Mouse (Mus musculus): ENCODE data around the gene Car5a. TPM values are rescaled to one million over a fixed set of nuclear protein-coding genes. Genes with fewer than 3 reads are reported as not detected.

The Car5a gene
- polyA plus RNA-seq, 1 experiment: not detected

DNA sequence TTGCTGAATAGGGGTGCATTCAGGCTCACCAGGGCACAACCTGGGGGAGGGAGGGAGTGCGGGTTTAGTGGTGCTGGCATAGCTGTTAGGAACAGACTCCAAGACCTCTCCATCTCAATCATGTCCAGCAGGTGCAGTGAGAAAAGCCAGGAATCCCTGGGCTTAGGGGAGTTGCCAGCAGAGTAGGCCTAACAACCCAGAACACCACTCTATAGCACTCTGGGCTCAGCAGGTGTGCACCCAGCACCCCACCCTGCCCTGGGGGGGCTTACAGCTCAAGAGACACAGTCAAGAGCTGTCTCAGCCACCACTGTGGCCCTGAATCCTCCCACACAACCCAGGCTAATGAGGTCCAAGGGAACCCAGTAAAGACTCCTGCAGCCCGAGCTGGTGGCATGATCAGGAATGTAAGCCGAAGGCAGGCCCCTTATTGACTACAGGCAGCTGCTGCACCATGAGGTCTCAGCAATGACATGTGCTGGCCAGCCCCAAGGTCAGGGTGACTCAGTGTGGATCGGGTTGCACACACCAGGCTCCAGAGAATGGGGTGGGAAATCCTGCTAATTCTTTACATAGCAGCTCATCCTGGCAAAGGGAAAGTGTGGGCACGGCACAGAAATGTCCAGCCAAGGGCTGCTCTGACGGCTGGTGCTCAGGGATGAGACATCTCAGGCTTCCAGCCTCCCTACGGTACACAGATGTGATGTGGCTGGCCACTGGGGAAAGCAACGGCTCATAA is 43.0 kb downstream of the Car5a start:
- no peak overlapping the region for H3K27ac ChIP-seq (ENCODE audit: insufficient read depth, low read depth, low read length)
- H3K4me1 ChIP-seq (ENCODE audit: control insufficient read depth, insufficient read depth, low read length): peaks cover 46% of the 10 kb centered on the region
- TF ChIP-seq CTCF (IDR thresholded peaks at IDR 0.05; ENCODE audit: low read depth, low read length): no peak
- no peak for TF ChIP-seq POLR2A (IDR thresholded peaks at IDR 0.05; ENCODE audit: borderline replicate concordance, low read depth, low read length)
- H3K4me3 ChIP-seq (ENCODE audit: insufficient read depth, low read length): no peak overlapping the region

DNA sequence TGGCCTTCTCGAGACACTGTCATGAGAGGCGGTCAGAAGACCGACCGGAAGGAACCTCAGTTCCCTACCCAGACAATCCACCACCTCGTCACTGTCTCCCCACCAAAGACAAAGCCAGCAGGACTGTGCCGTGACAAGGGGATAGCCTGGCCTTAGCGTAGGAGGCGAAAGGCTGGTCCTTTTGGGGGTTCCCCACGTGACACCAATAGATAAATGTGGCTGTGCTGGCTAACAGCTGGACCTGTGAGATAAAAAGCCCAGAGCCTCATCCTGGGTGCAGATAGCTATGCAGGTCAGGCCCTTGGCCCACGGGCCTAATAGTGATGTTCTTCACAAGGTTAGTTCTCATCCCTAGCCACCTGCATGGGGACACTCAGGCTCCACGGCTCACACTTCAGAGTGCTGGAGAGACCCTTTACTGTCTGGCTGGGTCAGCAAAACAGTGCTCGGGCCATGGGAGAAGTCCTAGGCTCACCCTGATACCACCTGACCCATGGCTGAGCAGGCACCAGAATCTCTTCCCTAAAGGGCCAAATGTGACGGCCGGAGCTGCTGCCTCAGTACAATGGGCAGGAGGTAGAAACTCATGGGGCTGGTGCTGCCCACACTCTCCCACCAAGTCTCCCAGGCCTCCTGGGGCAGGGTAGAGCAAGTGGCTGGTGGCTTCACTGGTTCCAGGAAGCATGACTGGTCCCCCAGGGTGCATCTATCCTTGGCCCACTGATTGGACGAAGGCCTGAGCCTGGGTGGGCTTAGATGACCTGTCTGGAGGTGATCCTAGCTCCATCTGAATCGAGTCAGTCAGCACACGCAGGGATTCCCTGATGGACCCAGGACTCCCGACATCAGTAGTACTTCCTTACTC is 45.3 kb downstream of the Car5a start:
- no peak overlapping the region for H3K27ac ChIP-seq (ENCODE audit: insufficient read depth, low read depth, low read length)
- TF ChIP-seq POLR2A (IDR thresholded peaks at IDR 0.05; ENCODE audit: borderline replicate concordance, low read depth, low read length): no peak
- no peak for TF ChIP-seq CTCF (IDR thresholded peaks at IDR 0.05; ENCODE audit: low read depth, low read length)
- H3K4me3 ChIP-seq (ENCODE audit: insufficient read depth, low read length): no peak overlapping the region
- H3K4me1 ChIP-seq (ENCODE audit: control insufficient read depth, insufficient read depth, low read length): peaks cover 34% of the 10 kb centered on the region

DNA sequence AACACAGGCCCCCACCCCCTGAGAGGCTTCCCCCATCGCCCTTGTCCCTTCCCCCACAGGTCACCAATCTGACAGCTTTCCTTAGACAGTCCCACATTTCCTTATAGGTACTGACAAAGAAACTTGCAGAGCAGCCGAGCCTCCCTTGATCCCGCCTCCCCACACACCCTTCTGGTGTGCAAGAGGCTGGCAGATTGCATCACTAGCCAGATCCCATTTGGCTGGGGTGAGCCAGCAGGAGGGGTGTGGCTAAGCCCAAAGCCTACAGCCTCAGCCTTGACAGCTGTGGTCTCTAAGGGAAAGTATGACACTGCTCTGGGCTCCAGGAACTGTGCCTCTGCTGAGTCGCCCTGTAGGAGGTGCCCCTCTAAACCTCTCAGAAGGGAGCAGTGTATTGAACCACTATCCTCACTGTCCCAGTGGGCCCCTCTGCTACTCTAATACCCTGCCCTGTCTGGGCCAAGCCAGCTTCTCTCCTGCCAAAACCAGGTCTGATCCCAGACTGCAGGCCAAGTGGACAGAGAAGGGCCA is 46.2 kb downstream of the Car5a start:
- peaks cover 25% of the 10 kb centered on the region for H3K4me1 ChIP-seq (ENCODE audit: control insufficient read depth, insufficient read depth, low read length)
- H3K4me3 ChIP-seq (ENCODE audit: insufficient read depth, low read length): no peak overlapping the region
- TF ChIP-seq CTCF (IDR thresholded peaks at IDR 0.05; ENCODE audit: low read depth, low read length): no peak
- TF ChIP-seq POLR2A (IDR thresholded peaks at IDR 0.05; ENCODE audit: borderline replicate concordance, low read depth, low read length): no peak
- 0 out of 2 replicates have a peak overlapping the region, but pooled peaks have one; percentile 1 for H3K27ac ChIP-seq (ENCODE audit: insufficient read depth, low read depth, low read length)

- H3K27ac ChIP-seq (ENCODE audit: insufficient read depth, low read depth, low read length): no peak overlapping the region
Observed at GRCm38 (mm10) chr8:121897871-121898381, 46.8 kb downstream of the Car5a start.

GRCm38 (mm10) chr8:121897205-121897604 is 47.5 kb downstream of the Car5a start:
- Histone ChIP-seq H3K27ac (ENCODE audit: insufficient read depth, low read depth, low read length) (no peak overlapping the region), H3K4me3 (ENCODE audit: insufficient read depth, low read length) (no peak overlapping the region), H3K4me1 (ENCODE audit: control insufficient read depth, insufficient read depth, low read length) (peaks cover 24% of the 10 kb centered on the region)
- TF ChIP-seq CTCF (IDR thresholded peaks at IDR 0.05; ENCODE audit: low read depth, low read length) (no peak), POLR2A (IDR thresholded peaks at IDR 0.05; ENCODE audit: borderline replicate concordance, low read depth, low read length) (no peak)

More at GRCm38 (mm10) chr8:121897871-121898381, 46.8 kb downstream of the Car5a start:
- Histone ChIP-seq H3K4me1 (ENCODE audit: control insufficient read depth, insufficient read depth, low read length) (peaks cover 24% of the 10 kb centered on the region), H3K4me3 (ENCODE audit: insufficient read depth, low read length) (no peak overlapping the region)
- no peak for TF ChIP-seq CTCF (IDR thresholded peaks at IDR 0.05; ENCODE audit: low read depth, low read length)
- no peak for TF ChIP-seq POLR2A (IDR thresholded peaks at IDR 0.05; ENCODE audit: borderline replicate concordance, low read depth, low read length)

- H3K4me3 ChIP-seq (ENCODE audit: insufficient read depth, low read length): no peak overlapping the region
- H3K4me1 ChIP-seq (ENCODE audit: control insufficient read depth, insufficient read depth, low read length): peaks cover 24% of the 10 kb centered on the region
- no peak overlapping the region for H3K27ac ChIP-seq (ENCODE audit: insufficient read depth, low read depth, low read length)
- TF ChIP-seq CTCF (IDR thresholded peaks at IDR 0.05; ENCODE audit: low read depth, low read length) (no peak), POLR2A (IDR thresholded peaks at IDR 0.05; ENCODE audit: borderline replicate concordance, low read depth, low read length) (no peak)
Observed at GRCm38 (mm10) chr8:121896476-121897145, 48.1 kb downstream of the Car5a start.

DNA sequence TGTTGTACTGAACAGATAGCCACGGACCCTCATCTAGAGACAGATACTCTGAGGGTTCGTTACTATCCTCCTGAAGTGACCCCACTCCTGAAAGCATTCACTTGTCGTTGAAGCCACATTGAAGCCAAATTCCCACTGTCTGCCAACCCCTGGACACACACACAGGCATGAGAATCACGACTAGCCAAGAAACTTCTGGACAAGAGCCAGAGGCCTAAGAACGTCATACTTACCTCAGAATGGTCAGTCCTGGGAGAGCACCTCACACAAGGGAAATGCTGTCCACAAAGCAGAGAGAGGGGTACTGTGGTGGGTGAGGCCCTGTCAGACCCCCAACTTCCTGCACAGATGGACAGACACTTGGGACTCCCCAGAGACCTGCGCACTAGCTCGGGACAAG is 48.8 kb downstream of the Car5a start:
- Histone ChIP-seq H3K4me1 (ENCODE audit: control insufficient read depth, insufficient read depth, low read length) (peaks cover 24% of the 10 kb centered on the region), H3K27ac (ENCODE audit: insufficient read depth, low read depth, low read length) (no peak overlapping the region), H3K4me3 (ENCODE audit: insufficient read depth, low read length) (no peak overlapping the region)
- no peak for TF ChIP-seq CTCF (IDR thresholded peaks at IDR 0.05; ENCODE audit: low read depth, low read length)
- no peak for TF ChIP-seq POLR2A (IDR thresholded peaks at IDR 0.05; ENCODE audit: borderline replicate concordance, low read depth, low read length)

- Histone ChIP-seq H3K4me1 (ENCODE audit: control insufficient read depth, insufficient read depth, low read length) (peaks cover 9% of the 10 kb centered on the region), H3K4me3 (ENCODE audit: insufficient read depth, low read length) (no peak overlapping the region), H3K27ac (ENCODE audit: insufficient read depth, low read depth, low read length) (no peak overlapping the region)
- TF ChIP-seq CTCF (IDR thresholded peaks at IDR 0.05; ENCODE audit: low read depth, low read length) (no peak), POLR2A (IDR thresholded peaks at IDR 0.05; ENCODE audit: borderline replicate concordance, low read depth, low read length) (no peak)
Observed at GRCm38 (mm10) chr8:121892875-121893274, 51.8 kb downstream of the Car5a start.

Measured in bone marrow macrophage, adult 2 months (primary cell).